Mouse (Mus musculus): Measurements from ENCODE around the gene Ddx3x. TPM values are rescaled to one million over a fixed set of nuclear protein-coding genes. Genes with fewer than 3 reads are reported as not detected.

Gene Ddx3x
- polyA plus RNA-seq, 1 experiment, result 9.7 TPM

GRCm38 (mm10) chrX:13254273-13254672, 26.5 kb upstream of the Ddx3x start:
- TF ChIP-seq GATA1 (IDR thresholded peaks at IDR 0.05; ENCODE audit: low read length), result no peak

- no peak for TF ChIP-seq GATA1 (IDR thresholded peaks at IDR 0.05; ENCODE audit: low read length)
These were observed 17.4 kb upstream of the Ddx3x start for GRCm38 (mm10) chrX:13263356-13263755.

GRCm38 (mm10) chrX:13275519-13276137, 5.1 kb upstream of the Ddx3x start:
- TF ChIP-seq GATA1 (IDR thresholded peaks at IDR 0.05; ENCODE audit: low read length), result no peak

GRCm38 (mm10) chrX:13278996-13279395, 1.8 kb upstream of the Ddx3x start:
- TF ChIP-seq GATA1 (IDR thresholded peaks at IDR 0.05; ENCODE audit: low read length), result no peak

GRCm38 (mm10) chrX:13280037-13280408, 747 bp upstream of the Ddx3x start:
- TF ChIP-seq GATA1 (IDR thresholded peaks at IDR 0.05; ENCODE audit: low read length), result no peak

- no peak for TF ChIP-seq GATA1 (IDR thresholded peaks at IDR 0.05; ENCODE audit: low read length)
These were observed 739 bp downstream of the Ddx3x start for GRCm38 (mm10) chrX:13281329-13282088.

- no peak for TF ChIP-seq GATA1 (IDR thresholded peaks at IDR 0.05; ENCODE audit: low read length)
These were observed 1.5 kb downstream of the Ddx3x start for GRCm38 (mm10) chrX:13282089-13282850.

GRCm38 (mm10) chrX:13285772-13286171, 5.0 kb downstream of the Ddx3x start:
- TF ChIP-seq GATA1 (IDR thresholded peaks at IDR 0.05; ENCODE audit: low read length), result no peak

GRCm38 (mm10) chrX:13294505-13295228, 13.9 kb downstream of the Ddx3x start:
- TF ChIP-seq GATA1 (IDR thresholded peaks at IDR 0.05; ENCODE audit: low read length), result no peak

- TF ChIP-seq GATA1 (IDR thresholded peaks at IDR 0.05; ENCODE audit: low read length), result no peak
These were observed 14.4 kb downstream of the Ddx3x start for GRCm38 (mm10) chrX:13295229-13295571.

- no peak for TF ChIP-seq GATA1 (IDR thresholded peaks at IDR 0.05; ENCODE audit: low read length)
These were observed 25.4 kb downstream of the Ddx3x start for GRCm38 (mm10) chrX:13306190-13306589.

GRCm38 (mm10) chrX:13311396-13311795, 30.6 kb downstream of the Ddx3x start:
- TF ChIP-seq GATA1 (IDR thresholded peaks at IDR 0.05; ENCODE audit: low read length), result no peak

- no peak for TF ChIP-seq GATA1 (IDR thresholded peaks at IDR 0.05; ENCODE audit: low read length)
These were observed 48.8 kb downstream of the Ddx3x start for GRCm38 (mm10) chrX:13329611-13330010.

Other genes with a start within 250 kb of the Ddx3x start
- 5.4 and 8.4 TPM in 2 replicates for gene Usp9x, start 209.5 kb upstream of the Ddx3x start, polyA plus RNA-seq (2012)
- 0.02 and 0.04 TPM in 2 replicates for gene Nyx, start 185.1 kb downstream of the Ddx3x start, polyA plus RNA-seq (2012)

All from G1E-ER4 (cell line).